Mouse (Mus musculus) liver, adult (tissue): Measurements from ENCODE around the gene Serpina1b.

Experiments
- GATA4 ChIP-seq: IDR thresholded peaks from 2 replicates; pipeline ENCODE4 v1.6.1; 2014; ENCODE audit warnings: mild to moderate bottlenecking, low read length; ENCODE audit not compliant: insufficient replicate concordance

Serpina1b gene

GRCm38 (mm10) chr12:103681739-103682138 lies 148.4 kb downstream of the Serpina1b start:
- no peak for TF ChIP-seq GATA4

DNA sequence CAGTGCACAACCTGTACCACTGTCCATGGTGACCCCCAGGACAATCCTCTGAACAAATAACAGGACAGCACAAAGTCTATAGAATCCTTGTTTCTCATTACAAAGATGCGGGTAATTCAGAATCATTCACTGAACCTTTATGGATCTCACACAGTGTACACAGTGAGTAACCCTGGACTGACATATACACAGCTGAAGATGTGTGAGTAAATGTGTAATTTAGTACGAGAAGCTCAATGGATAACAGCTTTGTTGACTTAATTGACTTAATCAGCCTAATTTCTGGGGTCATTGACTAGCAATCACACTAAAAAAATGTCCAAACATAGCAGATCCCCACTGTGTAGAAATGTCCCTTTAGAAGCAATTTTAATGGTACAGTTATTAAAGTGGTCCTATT lies 149.0 kb downstream of the Serpina1b start:
- no peak for TF ChIP-seq GATA4
